Mouse (Mus musculus): Measurements from ENCODE around the gene Bag6. TPM values are rescaled to one million over a fixed set of nuclear protein-coding genes. Genes with fewer than 3 reads are reported as not detected.

Bag6 gene
- total and polyA plus RNA-seq, 2 experiments from 2014 or later, result 55.8 to 320 TPM

- H3K4me3 ChIP-seq (ENCODE audit: low read length), result no peak overlapping the region
- no peak overlapping the region for H3K9ac ChIP-seq (replicated peaks; ENCODE audit: low read length)
- no peaks in the 10 kb centered on the region for H3K9me3 ChIP-seq (ENCODE audit: low read length)
- H3K4me2 ChIP-seq (ENCODE audit: low read depth, low read length), result no peak overlapping the region
- no peaks in the 10 kb centered on the region for H3K27me3 ChIP-seq (ENCODE audit: insufficient read depth, low read length)
- DNase-seq (ENCODE audit: low spot score) (no peak), ATAC-seq (no peak)
- no peak overlapping the region for H3K27ac ChIP-seq
- WGBS, result 86% methylated on average over 14 of the region's 14 CpGs
- peaks cover 11% of the 10 kb centered on the region for H3K4me1 ChIP-seq (ENCODE audit: insufficient read depth, low read length)
- peaks cover 33% of the 10 kb centered on the region; the same call in 1 of the 2 replicates for H3K36me3 ChIP-seq (ENCODE audit: insufficient read depth, low read length)
- no peak for TF ChIP-seq CTCF (IDR thresholded peaks at IDR 0.05; ENCODE audit: low read depth)
These were observed 42.4 kb upstream of the Bag6 start for GRCm38 (mm10) chr17:35092403-35093198.

GRCm38 (mm10) chr17:35094475-35095365, 40.3 kb upstream of the Bag6 start:
- H3K27ac ChIP-seq, result no peak overlapping the region
- H3K36me3 ChIP-seq (ENCODE audit: insufficient read depth, low read length), result peaks cover 52% of the 10 kb centered on the region
- TF ChIP-seq CTCF (IDR thresholded peaks at IDR 0.05; ENCODE audit: low read depth), result no peak
- no peaks in the 10 kb centered on the region for H3K9me3 ChIP-seq (ENCODE audit: low read length)
- H3K4me1 ChIP-seq (ENCODE audit: insufficient read depth, low read length), result peaks cover 11% of the 10 kb centered on the region
- DNase-seq (ENCODE audit: low spot score) (no peak), ATAC-seq (no peak)
- no peak overlapping the region for H3K9ac ChIP-seq (replicated peaks; ENCODE audit: low read length)
- WGBS, result 92% methylated on average over 15 of the region's 15 CpGs
- H3K27me3 ChIP-seq (ENCODE audit: insufficient read depth, low read length), result no peaks in the 10 kb centered on the region
- H3K4me3 ChIP-seq (ENCODE audit: low read length), result no peak overlapping the region
- H3K4me2 ChIP-seq (ENCODE audit: low read depth, low read length), result no peak overlapping the region

DNA sequence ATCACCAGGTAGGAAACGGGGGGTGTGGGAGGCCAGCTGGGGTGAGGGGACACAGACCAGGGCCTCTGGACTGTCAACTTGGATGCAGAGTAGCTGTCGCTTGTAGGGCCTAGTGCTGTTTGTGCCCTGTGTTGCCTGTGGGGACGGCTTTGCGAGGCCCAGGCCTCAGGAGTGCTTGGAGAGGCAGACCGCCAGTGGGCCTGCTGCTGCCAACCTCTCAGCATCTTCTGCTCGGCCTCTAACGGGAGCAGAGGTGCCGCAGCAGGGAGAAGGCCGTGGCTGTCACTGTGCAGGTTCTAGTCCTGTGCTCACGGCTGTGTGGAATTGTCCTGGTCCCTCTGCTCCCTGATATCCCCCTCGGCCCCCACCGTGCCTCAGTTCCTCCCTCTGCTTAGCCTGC, 38.4 kb upstream of the Bag6 start:
- Histone ChIP-seq H3K36me3 (ENCODE audit: insufficient read depth, low read length) (peaks cover 69% of the 10 kb centered on the region), H3K27ac (no peak overlapping the region), H3K4me1 (ENCODE audit: insufficient read depth, low read length) (no peaks in the 10 kb centered on the region), H3K9ac (replicated peaks; ENCODE audit: low read length) (no peak overlapping the region), H3K27me3 (ENCODE audit: insufficient read depth, low read length) (no peaks in the 10 kb centered on the region), H3K4me3 (ENCODE audit: low read length) (no peak overlapping the region), H3K9me3 (ENCODE audit: low read length) (no peaks in the 10 kb centered on the region), H3K4me2 (ENCODE audit: low read depth, low read length) (no peak overlapping the region)
- no peak for TF ChIP-seq CTCF (IDR thresholded peaks at IDR 0.05; ENCODE audit: low read depth)
- DNase-seq (ENCODE audit: low spot score) (no peak), ATAC-seq (no peak)
- 76% methylated on average over 12 of the region's 12 CpGs for WGBS

DNA sequence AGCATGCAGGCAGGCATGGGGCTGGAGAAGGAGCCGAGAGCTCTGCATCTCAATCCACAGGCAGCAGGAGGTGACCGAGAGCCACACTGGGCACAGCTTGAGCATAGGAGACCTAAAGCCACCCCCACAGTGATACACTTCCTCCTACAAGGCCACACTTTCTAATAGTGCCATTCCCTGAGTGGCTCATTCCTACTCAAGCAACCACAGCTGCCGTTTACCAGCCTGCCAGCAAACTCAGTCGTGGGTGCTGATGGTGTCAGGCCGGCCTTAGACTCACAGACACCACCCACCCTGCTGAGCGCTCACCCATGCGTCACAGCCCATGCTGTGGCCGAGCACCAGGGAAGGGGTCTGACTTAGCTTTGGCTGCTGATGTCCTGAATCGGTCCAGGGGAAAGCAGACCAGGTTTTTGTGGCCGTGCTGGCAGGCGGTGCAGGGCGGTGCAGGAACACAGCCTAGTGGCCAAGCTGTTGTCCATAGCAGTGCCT, 37.8 kb upstream of the Bag6 start:
- no peak for TF ChIP-seq CTCF (IDR thresholded peaks at IDR 0.05; ENCODE audit: low read depth)
- Histone ChIP-seq H3K9ac (replicated peaks; ENCODE audit: low read length) (no peak overlapping the region), H3K9me3 (ENCODE audit: low read length) (no peaks in the 10 kb centered on the region), H3K36me3 (ENCODE audit: insufficient read depth, low read length) (peaks cover 72% of the 10 kb centered on the region), H3K27me3 (ENCODE audit: insufficient read depth, low read length) (no peaks in the 10 kb centered on the region), H3K4me1 (ENCODE audit: insufficient read depth, low read length) (no peaks in the 10 kb centered on the region), H3K4me3 (ENCODE audit: low read length) (no peak overlapping the region), H3K27ac (no peak overlapping the region), H3K4me2 (ENCODE audit: low read depth, low read length) (no peak overlapping the region)
- DNase-seq (ENCODE audit: low spot score), result no peak
- ATAC-seq, result no peak
- 68% methylated on average over 12 of the region's 12 CpGs for WGBS

- Histone ChIP-seq H3K9me3 (ENCODE audit: low read length) (no peaks in the 10 kb centered on the region), H3K4me2 (ENCODE audit: low read depth, low read length) (no peak overlapping the region), H3K9ac (replicated peaks; ENCODE audit: low read length) (no peak overlapping the region), H3K36me3 (ENCODE audit: insufficient read depth, low read length) (peaks cover 70% of the 10 kb centered on the region), H3K4me3 (ENCODE audit: low read length) (no peak overlapping the region), H3K27ac (no peak overlapping the region), H3K27me3 (ENCODE audit: insufficient read depth, low read length) (no peaks in the 10 kb centered on the region), H3K4me1 (ENCODE audit: insufficient read depth, low read length) (no peaks in the 10 kb centered on the region)
- TF ChIP-seq CTCF (IDR thresholded peaks at IDR 0.05; ENCODE audit: low read depth), result no peak
- no peak for DNase-seq (ENCODE audit: low spot score)
- no peak for ATAC-seq
- WGBS, result 78% methylated on average over 10 of the region's 10 CpGs
These were observed 34.7 kb upstream of the Bag6 start for GRCm38 (mm10) chr17:35100196-35100765.

GRCm38 (mm10) chr17:35101161-35101560, 33.8 kb upstream of the Bag6 start:
- H3K4me2 ChIP-seq (ENCODE audit: low read depth, low read length), result no peak overlapping the region
- no peaks in the 10 kb centered on the region for H3K4me1 ChIP-seq (ENCODE audit: insufficient read depth, low read length)
- no peak overlapping the region for H3K9ac ChIP-seq (replicated peaks; ENCODE audit: low read length)
- no peaks in the 10 kb centered on the region for H3K27me3 ChIP-seq (ENCODE audit: insufficient read depth, low read length)
- ATAC-seq (no peak), DNase-seq (ENCODE audit: low spot score) (no peak)
- TF ChIP-seq CTCF (IDR thresholded peaks at IDR 0.05; ENCODE audit: low read depth), result no peak
- H3K36me3 ChIP-seq (ENCODE audit: insufficient read depth, low read length), result peaks cover 67% of the 10 kb centered on the region
- H3K4me3 ChIP-seq (ENCODE audit: low read length), result no peak overlapping the region
- 90% methylated on average over 11 of the region's 11 CpGs for WGBS
- H3K9me3 ChIP-seq (ENCODE audit: low read length), result no peaks in the 10 kb centered on the region
- H3K27ac ChIP-seq, result no peak overlapping the region

Measured in hindbrain, postnatal 0 days (tissue).